Mouse (Mus musculus): Measurements from ENCODE around the gene Mybpc1. TPM values are rescaled to one million over a fixed set of nuclear protein-coding genes. Genes with fewer than 3 reads are reported as not detected.
"Not testable (repeated sequence)": the region's sequence is repeated elsewhere in the genome, so short reads cannot be mapped to it uniquely, and the experiment has no call there.

Mybpc1 gene
- polyA plus RNA-seq, 1 experiment from 2014 or later = 2.0 TPM

DNA sequence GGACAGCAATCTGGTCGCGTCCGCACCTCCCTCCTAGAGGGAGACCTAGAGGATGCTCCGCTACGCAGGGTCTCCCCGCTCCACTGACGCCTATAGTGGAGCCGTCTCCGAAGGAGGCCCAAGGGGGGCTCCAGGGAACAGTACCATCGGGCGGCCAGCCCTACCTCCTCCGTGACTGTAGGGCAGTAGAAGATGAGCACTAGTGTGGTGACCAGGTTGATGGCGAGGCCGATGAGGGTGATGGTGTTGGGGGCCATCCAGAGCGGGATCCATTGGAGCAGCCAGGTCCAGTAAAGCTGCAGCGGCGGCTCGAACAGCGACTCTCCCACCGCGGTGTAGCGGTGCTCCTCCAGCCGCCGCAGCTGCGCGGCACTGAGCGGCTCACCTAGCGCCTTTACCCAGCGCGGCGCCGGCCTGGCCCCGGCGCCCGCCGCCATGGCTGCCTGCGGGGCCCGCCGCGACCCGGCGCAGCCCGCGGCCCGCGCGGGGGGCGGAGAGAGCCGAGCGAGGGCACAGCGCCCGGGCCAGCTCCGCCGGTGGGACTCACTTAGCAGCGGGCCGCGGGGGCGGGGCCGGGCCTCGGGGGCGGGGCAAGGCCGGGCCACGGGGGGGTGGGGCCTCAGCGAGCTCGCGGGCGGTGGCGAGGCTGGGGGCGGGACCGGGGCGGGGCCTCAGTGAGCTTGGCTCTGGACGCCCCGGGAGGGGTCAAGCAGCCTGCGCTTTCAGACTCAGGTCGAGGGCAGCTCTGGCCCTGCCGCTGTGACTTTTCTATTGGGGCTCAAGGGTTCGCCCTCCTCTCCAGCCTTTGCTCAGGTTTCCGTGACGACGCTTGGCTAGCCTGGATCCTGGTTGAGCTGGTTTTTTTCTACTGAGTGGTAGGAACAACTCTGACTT lies 101.3 kb downstream of the Mybpc1 start, which contains the start of gene Chpt1:
Gene Chpt1, minus strand, starts transcription at position 653 of the 894 bp plus-strand sequence.
- peaks cover 22% of the 10 kb centered on the region for H3K4me1 ChIP-seq
- H3K4me2 ChIP-seq = peak within 1 kb of the TSS; percentile 69
- peak within 1 kb of the TSS; percentile 75 for H3K4me3 ChIP-seq
- H3K36me3 ChIP-seq (replicated peaks) = no peaks in the 10 kb centered on the region
- H3K9ac ChIP-seq = peak within 1 kb of the TSS; percentile 91
- H3K27ac ChIP-seq = peak within 1 kb of the TSS; percentile 86
- no peaks in the 10 kb centered on the region for H3K27me3 ChIP-seq (replicated peaks)
- ATAC-seq (replicated peaks) = peak; percentile 97
- under 1% methylated on average over 56 of the region's 80 CpGs for WGBS
- H3K9me3 ChIP-seq = no peaks in the 10 kb centered on the region

DNA sequence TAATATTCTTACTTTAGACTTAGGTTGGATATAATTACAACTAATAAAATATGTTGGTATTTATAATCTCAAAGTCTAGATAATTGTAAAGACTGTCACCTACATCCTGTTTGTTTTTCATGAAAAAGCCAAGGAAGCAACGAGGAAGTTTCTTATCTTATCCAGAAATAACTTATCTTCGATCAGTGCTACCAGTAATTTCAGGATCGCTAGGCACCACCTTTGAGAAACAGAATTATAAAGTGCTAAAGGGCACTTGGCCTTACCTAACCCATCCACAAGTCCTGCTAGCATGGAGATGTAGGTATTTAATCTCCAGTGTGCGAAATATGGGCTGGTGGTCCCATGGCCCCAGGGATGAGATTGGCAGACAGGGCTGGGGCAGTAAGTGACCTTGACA lies 102.0 kb downstream of the Mybpc1 start:
- peak overlapping the region; percentile 75 for H3K4me3 ChIP-seq
- peak overlapping the region; percentile 91 for H3K9ac ChIP-seq
- no peaks in the 10 kb centered on the region for H3K36me3 ChIP-seq (replicated peaks)
- H3K4me2 ChIP-seq = peak overlapping the region; percentile 69
- H3K27me3 ChIP-seq (replicated peaks) = no peaks in the 10 kb centered on the region
- WGBS = 47% methylated on average over 4 of the region's 4 CpGs
- H3K27ac ChIP-seq = peak overlapping the region; percentile 86
- H3K4me1 ChIP-seq = peaks cover 22% of the 10 kb centered on the region
- no peaks in the 10 kb centered on the region for H3K9me3 ChIP-seq
- no peak; the same call in 1 of the 2 replicates for ATAC-seq (replicated peaks)

DNA sequence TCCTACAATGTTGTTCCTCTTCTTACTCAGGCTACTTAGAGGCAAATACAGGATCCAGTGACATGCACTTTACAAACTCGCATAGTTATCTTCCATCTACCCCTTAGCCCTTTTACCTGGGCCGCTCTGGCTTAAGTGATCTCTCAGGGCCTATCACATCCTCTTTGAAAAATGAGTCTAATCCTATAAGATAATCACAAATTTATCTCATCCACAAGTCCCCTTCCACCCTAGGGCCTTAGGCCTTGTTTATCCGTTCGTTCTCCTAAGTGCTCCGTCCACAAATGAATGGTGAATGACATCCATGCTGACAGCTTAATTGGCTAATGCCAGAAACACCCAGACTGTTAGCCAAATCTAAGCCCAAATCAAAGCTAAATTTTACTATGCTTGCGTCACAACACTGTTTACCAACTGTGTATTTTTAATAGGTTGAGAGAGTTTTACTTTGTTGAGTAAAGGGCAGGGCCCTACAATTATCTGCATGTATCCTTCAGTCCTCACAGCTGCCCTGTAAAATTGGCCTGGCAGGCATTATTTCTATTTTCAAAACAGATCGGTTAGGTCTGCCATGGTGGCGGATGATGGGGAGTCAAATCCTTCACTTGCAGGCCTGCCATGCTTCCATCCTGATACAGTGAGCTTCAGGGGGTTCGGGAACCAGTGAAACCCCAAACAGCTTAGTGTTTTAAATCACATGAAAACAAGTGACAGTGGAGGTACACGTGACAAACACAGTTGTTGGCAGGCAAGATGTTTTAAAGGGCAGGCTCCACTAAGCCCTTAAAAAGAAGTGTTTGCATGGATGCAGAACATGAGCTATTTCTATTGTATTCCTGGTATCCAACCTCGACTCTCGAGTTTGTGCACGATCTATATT lies 102.8 kb downstream of the Mybpc1 start:
- peak overlapping the region; percentile 69 for H3K4me2 ChIP-seq
- H3K36me3 ChIP-seq (replicated peaks) = no peaks in the 10 kb centered on the region
- H3K4me1 ChIP-seq = peaks cover 22% of the 10 kb centered on the region
- no peak for ATAC-seq (replicated peaks)
- H3K27ac ChIP-seq = no peak overlapping the region
- no peaks in the 10 kb centered on the region for H3K27me3 ChIP-seq (replicated peaks)
- H3K9me3 ChIP-seq = no peaks in the 10 kb centered on the region
- H3K4me3 ChIP-seq = peak overlapping the region; percentile 75; the same call in 1 of the 2 replicates
- WGBS = 45% methylated on average over 13 of the region's 13 CpGs
- no peak overlapping the region for H3K9ac ChIP-seq

DNA sequence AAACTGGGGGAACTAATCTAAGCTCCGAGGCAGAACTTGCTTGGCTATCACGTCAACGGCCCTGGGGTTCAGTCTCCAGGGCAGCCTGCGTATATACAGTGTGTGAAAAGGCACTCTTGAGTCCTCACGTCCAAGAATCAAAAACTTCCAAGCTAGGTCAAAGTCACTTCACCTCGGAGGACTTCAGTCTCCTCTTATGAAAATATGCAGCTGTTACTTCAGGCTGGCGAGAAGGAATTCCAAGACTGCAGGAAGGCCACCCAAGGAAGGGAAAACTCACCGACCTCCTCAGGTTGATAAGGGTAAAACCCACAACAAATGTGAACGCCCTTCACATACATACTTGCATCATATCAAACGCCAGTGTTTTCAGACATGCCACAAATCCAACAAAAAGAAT lies 103.6 kb downstream of the Mybpc1 start:
- H3K4me1 ChIP-seq = peaks cover 22% of the 10 kb centered on the region
- H3K36me3 ChIP-seq (replicated peaks) = no peaks in the 10 kb centered on the region
- no peak overlapping the region for H3K4me3 ChIP-seq
- H3K27me3 ChIP-seq (replicated peaks) = no peaks in the 10 kb centered on the region
- no peak overlapping the region for H3K27ac ChIP-seq
- no peak overlapping the region for H3K4me2 ChIP-seq
- WGBS = 85% methylated on average over 10 of the region's 10 CpGs
- H3K9ac ChIP-seq = no peak overlapping the region
- no peak for ATAC-seq (replicated peaks)
- no peaks in the 10 kb centered on the region for H3K9me3 ChIP-seq

DNA sequence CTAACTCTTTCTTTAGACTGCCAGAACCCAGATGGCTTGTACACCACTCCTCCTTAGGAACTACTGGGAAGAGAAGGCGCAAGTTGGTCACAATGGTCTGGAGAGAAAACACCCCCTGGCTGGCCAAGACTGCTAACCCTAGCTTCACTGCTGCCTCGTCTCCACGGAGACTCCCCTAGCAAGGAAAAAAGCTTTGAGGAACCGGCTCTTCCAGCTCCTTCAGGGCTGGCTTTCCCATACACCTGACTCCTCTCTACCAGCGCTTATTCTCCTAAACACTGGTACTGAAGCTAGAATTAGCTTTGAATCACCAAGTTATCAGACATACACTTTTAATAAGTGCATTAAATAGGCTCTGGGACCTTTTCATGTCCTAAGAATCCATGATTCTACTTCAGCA lies 105.0 kb downstream of the Mybpc1 start:
- H3K27ac ChIP-seq = no peak overlapping the region
- H3K27me3 ChIP-seq (replicated peaks) = no peaks in the 10 kb centered on the region
- WGBS = 74% methylated on average over 5 of the region's 5 CpGs
- peaks cover 22% of the 10 kb centered on the region for H3K4me1 ChIP-seq
- ATAC-seq (replicated peaks) = no peak
- H3K4me2 ChIP-seq = no peak overlapping the region
- no peaks in the 10 kb centered on the region for H3K9me3 ChIP-seq
- no peak overlapping the region for H3K9ac ChIP-seq
- no peak overlapping the region for H3K4me3 ChIP-seq
- H3K36me3 ChIP-seq (replicated peaks) = no peaks in the 10 kb centered on the region

DNA sequence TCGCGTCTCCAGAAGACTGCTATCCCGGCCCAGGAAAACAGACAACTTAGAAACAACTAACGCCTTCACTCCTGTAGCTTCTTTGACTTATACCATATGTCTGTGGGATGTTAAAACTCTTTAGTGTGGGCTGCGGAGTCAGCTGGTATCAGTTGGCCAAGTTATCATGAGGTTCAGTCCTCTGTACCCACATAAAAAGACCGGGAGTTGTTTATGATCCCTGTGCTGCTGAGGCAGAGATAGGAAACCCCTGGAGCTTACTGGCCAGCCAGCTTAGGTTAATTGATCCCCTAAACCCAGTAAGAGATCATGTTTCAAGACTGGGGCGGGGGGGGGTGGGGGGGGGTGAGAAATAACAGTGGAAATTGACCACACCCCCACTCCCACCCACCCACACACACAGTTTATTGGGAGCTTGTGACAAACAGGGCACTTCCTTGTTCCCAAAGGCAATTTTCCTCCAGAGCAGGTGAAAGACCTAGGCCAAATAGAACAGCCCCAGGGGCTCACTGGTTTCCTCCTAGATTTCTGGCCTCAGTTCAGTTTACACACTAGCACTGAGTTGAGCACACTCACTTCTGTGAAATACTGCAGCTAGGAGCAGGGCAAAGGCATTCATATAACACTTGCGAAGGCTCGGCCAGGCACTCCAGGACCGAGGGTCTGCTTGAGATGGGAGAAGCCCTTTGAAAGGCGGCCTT lies 107.9 kb downstream of the Mybpc1 start:
- H3K4me1 ChIP-seq = peaks cover 5% of the 10 kb centered on the region
- H3K9me3 ChIP-seq = no peaks in the 10 kb centered on the region
- 78% methylated on average over 11 of the region's 11 CpGs for WGBS
- H3K4me3 ChIP-seq = no peak overlapping the region
- H3K36me3 ChIP-seq (replicated peaks) = no peaks in the 10 kb centered on the region
- no peak for ATAC-seq (replicated peaks)
- H3K9ac ChIP-seq = no peak overlapping the region
- no peaks in the 10 kb centered on the region for H3K27me3 ChIP-seq (replicated peaks)
- no peak overlapping the region for H3K4me2 ChIP-seq
- H3K27ac ChIP-seq = no peak overlapping the region

DNA sequence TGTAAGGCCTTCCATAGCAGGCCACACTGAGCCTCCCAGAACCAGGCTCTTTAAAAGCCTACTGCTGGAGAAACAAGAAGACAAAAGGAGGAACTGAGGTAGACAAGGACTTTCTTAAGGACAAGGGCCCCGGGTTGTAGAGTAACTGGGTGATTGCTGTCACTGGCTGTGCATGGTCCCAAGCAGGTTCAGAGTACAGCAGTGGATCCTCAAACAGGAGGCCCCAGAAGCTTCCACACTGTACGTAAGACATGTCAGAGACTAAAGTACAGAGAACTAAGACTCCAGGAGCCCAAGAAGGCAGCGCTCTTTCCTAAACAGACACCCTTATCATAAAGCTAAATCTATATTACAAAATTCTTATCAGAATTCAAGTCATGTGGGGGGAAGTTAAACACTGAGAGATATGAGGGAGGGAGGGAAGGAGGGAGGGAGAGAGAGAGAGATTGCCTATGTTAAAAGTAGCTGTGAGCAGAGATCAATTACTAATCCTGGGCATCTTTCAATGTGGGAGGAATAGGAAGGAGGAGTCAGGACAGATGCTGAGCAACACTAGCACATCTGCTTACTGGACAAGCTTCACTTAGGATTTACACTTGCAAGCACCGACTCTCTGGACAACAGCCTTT lies 109.9 kb downstream of the Mybpc1 start:
- no peak overlapping the region for H3K9ac ChIP-seq
- 84% methylated on average over 4 of the region's 4 CpGs for WGBS
- no peak overlapping the region for H3K4me2 ChIP-seq
- H3K27ac ChIP-seq = no peak overlapping the region
- no peak overlapping the region for H3K4me3 ChIP-seq
- H3K27me3 ChIP-seq (replicated peaks) = no peaks in the 10 kb centered on the region
- ATAC-seq (replicated peaks) = no peak
- H3K9me3 ChIP-seq = no peaks in the 10 kb centered on the region
- no peaks in the 10 kb centered on the region for H3K4me1 ChIP-seq
- no peaks in the 10 kb centered on the region for H3K36me3 ChIP-seq (replicated peaks)

DNA sequence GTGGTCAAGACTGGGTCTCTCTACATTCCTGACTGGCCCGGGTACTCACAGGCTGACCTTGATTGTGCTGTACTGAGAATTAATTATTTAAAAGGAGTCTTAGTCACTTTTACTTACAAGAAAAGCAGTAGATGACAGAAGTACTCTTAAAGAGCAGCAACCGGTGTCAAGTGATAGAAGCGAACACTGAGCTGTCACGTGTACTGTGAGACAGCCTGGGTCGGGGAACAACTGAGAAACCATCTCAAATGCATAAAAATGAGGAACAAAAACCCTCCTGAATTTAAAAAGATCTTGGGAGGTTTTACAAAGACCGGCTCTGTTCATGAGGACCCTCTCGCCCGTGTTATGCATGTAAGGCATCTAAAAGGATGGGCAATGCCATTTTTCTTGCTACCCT lies 112.3 kb downstream of the Mybpc1 start:
- no peaks in the 10 kb centered on the region for H3K36me3 ChIP-seq (replicated peaks)
- H3K9me3 ChIP-seq = no peaks in the 10 kb centered on the region
- H3K4me2 ChIP-seq = no peak overlapping the region
- H3K4me3 ChIP-seq = no peak overlapping the region
- no peak overlapping the region for H3K27ac ChIP-seq
- ATAC-seq (replicated peaks) = no peak
- H3K4me1 ChIP-seq = no peaks in the 10 kb centered on the region
- no peak overlapping the region for H3K9ac ChIP-seq
- 56% methylated on average over 8 of the region's 8 CpGs for WGBS
- H3K27me3 ChIP-seq (replicated peaks) = no peaks in the 10 kb centered on the region

DNA sequence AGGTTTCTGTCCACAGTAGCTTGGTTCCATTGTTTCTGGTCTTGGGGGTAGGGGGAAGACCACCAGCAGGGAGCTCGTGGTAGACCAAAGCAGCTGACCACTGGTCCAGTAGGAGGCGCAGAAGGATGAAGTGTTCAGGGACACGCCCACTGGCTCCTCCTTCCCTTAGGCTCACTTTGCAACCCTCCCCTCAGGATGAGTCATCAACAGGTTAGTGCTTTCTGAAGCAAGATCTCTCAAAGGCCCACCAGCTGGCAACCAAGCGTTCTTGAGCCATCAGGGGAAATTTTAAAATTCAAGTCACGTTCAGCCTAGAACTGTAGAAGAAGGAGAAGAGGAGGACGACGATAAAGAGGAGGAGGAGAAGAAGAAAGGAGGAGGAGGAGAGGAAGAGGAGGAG lies 113.3 kb downstream of the Mybpc1 start:
- WGBS = 58% methylated on average over 7 of the region's 7 CpGs
- H3K27ac ChIP-seq = no peak overlapping the region
- no peak overlapping the region for H3K4me2 ChIP-seq
- H3K4me3 ChIP-seq = no peak overlapping the region
- H3K27me3 ChIP-seq (replicated peaks) = no peaks in the 10 kb centered on the region
- no peak overlapping the region for H3K9ac ChIP-seq
- H3K36me3 ChIP-seq (replicated peaks) = no peaks in the 10 kb centered on the region
- H3K9me3 ChIP-seq = no peaks in the 10 kb centered on the region
- no peak for ATAC-seq (replicated peaks)
- no peaks in the 10 kb centered on the region for H3K4me1 ChIP-seq

DNA sequence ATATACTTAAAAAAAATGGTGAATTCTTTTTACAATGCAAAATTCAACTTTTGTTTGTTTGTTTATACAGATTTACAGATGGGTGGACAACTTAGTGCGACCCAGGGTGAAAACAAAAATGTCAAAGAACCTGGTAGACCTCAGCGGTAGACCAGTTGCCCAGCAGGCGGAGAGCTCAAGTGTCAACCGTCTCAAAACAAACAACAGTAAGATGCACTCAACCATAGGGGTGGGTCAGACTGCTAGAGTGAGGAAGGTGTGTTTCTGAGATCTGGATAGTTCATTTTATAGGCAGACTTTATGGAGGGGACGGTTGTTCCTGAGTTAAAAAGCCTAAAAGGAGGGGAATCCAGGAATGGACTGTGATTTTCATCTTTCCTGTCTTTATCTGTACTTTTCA lies 116.3 kb downstream of the Mybpc1 start:
- no peak overlapping the region for H3K9ac ChIP-seq
- no peak for ATAC-seq (replicated peaks)
- 91% methylated on average over 5 of the region's 5 CpGs for WGBS
- no peak overlapping the region for H3K4me3 ChIP-seq
- H3K4me2 ChIP-seq = no peak overlapping the region
- no peaks in the 10 kb centered on the region for H3K9me3 ChIP-seq
- H3K27me3 ChIP-seq (replicated peaks) = no peaks in the 10 kb centered on the region
- H3K36me3 ChIP-seq (replicated peaks) = 0 out of 2 replicates have a peak, but pooled peaks cover 3% of the 10 kb centered on the region
- H3K4me1 ChIP-seq = no peaks in the 10 kb centered on the region
- H3K27ac ChIP-seq = no peak overlapping the region

DNA sequence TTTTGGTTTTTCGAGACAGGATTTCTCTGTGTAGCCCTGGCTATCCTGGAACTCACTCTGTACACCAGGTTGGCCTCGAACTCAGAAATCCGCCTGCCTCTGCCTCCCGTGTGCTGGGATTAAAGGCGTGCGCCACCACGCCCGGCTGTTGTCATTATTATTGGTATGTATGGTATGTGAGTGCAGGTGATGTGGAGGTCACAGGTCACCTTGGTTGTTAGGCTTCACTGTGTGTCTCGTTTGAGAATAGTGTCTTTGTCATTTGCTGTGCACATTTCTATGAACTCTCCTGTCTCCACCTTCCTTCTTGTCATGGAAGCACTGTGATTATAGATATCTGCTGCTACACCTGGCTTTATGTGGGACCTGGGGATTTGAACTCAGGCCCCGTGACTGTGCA lies 122.1 kb downstream of the Mybpc1 start:
- not testable (repeated sequence) for H3K36me3 ChIP-seq (replicated peaks); H3K9ac ChIP-seq; H3K27me3 ChIP-seq (replicated peaks); H3K9me3 ChIP-seq; H3K4me3 ChIP-seq; H3K4me1 ChIP-seq; H3K27ac ChIP-seq; ATAC-seq (replicated peaks); H3K4me2 ChIP-seq
- WGBS = 91% methylated on average over 10 of the region's 10 CpGs

Measured in midbrain, embryonic 15.5 days (tissue).